Mouse (Mus musculus): Measurements from ENCODE around the gene Exoc1. TPM values are rescaled to one million over a fixed set of nuclear protein-coding genes. Genes with fewer than 3 reads are reported as not detected.

Exoc1 gene
- polyA plus RNA-seq, 1 experiment from 2014 or later, result 44.5 TPM

- no peaks in the 10 kb centered on the region for H3K9me3 ChIP-seq
- H3K27ac ChIP-seq, result no peak overlapping the region
- no peak overlapping the region for H3K4me3 ChIP-seq (replicated peaks)
- H3K4me2 ChIP-seq, result no peak overlapping the region
- no peaks in the 10 kb centered on the region for H3K4me1 ChIP-seq (replicated peaks)
- ATAC-seq (ENCODE audit: insufficient number of reproducible peaks, insufficient read depth, low FRiP score, low TSS enrichment, low read depth), result no peak
- H3K9ac ChIP-seq (replicated peaks), result no peak overlapping the region
- H3K36me3 ChIP-seq, result peaks cover 72% of the 10 kb centered on the region
- H3K27me3 ChIP-seq, result no peaks in the 10 kb centered on the region
Measured at GRCm38 (mm10) chr5:76540842-76541241, 11.7 kb downstream of the Exoc1 start.

DNA sequence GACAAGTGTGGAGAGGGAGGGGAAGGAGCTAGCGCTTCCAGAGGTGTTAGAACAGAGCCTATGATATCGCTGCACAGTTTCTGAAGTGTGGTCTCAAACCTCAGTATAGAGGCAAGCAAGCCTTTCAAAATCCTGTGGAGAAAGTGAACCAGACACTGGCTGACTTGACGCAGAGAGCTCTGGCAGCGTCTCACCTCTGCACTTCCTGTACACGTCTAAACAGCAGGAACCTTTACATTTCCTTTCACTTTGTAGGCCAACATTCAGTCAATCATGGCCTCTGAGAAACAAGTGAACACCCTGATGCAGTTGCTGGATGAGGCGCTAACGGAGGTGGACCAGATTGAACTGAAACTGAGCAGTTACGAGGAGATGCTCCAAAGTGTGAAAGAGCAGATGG lies 14.1 kb downstream of the Exoc1 start:
- H3K27me3 ChIP-seq, result no peaks in the 10 kb centered on the region
- no peak overlapping the region for H3K4me3 ChIP-seq (replicated peaks)
- no peak overlapping the region for H3K9ac ChIP-seq (replicated peaks)
- no peak overlapping the region for H3K27ac ChIP-seq
- no peak for ATAC-seq (ENCODE audit: insufficient number of reproducible peaks, insufficient read depth, low FRiP score, low TSS enrichment, low read depth)
- no peaks in the 10 kb centered on the region for H3K9me3 ChIP-seq
- peaks cover 64% of the 10 kb centered on the region for H3K36me3 ChIP-seq
- 96% methylated on average over 8 of the region's 8 CpGs for WGBS
- no peaks in the 10 kb centered on the region for H3K4me1 ChIP-seq (replicated peaks)
- H3K4me2 ChIP-seq, result no peak overlapping the region

- H3K36me3 ChIP-seq, result peaks cover 52% of the 10 kb centered on the region
- 88% methylated on average over 8 of the region's 8 CpGs for WGBS
- no peaks in the 10 kb centered on the region for H3K4me1 ChIP-seq (replicated peaks)
- no peak overlapping the region for H3K4me2 ChIP-seq
- H3K9me3 ChIP-seq, result no peaks in the 10 kb centered on the region
- ATAC-seq (ENCODE audit: insufficient number of reproducible peaks, insufficient read depth, low FRiP score, low TSS enrichment, low read depth), result no peak
- H3K27ac ChIP-seq, result no peak overlapping the region
- no peaks in the 10 kb centered on the region for H3K27me3 ChIP-seq
- no peak overlapping the region for H3K9ac ChIP-seq (replicated peaks)
- H3K4me3 ChIP-seq (replicated peaks), result no peak overlapping the region
Measured at GRCm38 (mm10) chr5:76550426-76550825, 21.3 kb downstream of the Exoc1 start.

DNA sequence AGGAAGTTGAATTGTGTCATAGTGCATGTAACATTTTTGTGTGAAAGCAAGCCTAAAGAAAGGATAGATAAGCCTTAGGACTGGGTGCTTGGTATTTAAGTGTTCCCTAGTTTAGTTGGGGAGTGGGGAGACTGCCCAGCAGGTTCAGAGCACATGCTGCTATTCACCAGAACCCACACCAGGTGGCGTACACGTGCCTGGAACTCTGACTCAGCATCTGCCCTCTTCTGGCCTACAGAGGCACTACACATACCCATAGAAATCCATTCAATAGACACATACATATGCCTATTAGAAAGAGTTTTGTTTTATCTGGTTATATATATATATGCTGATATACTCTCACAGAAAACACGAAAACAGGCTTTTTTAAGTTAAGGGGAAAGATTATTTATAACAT lies 36.2 kb downstream of the Exoc1 start:
- no peaks in the 10 kb centered on the region for H3K9me3 ChIP-seq
- no peak overlapping the region for H3K9ac ChIP-seq (replicated peaks)
- no peak overlapping the region for H3K4me2 ChIP-seq
- ATAC-seq (ENCODE audit: insufficient number of reproducible peaks, insufficient read depth, low FRiP score, low TSS enrichment, low read depth), result no peak
- peaks cover 80% of the 10 kb centered on the region for H3K36me3 ChIP-seq
- WGBS, result 36% methylated on average over 3 of the region's 3 CpGs
- H3K4me1 ChIP-seq (replicated peaks), result no peaks in the 10 kb centered on the region
- no peak overlapping the region for H3K27ac ChIP-seq
- no peaks in the 10 kb centered on the region for H3K27me3 ChIP-seq
- no peak overlapping the region for H3K4me3 ChIP-seq (replicated peaks)

- no peaks in the 10 kb centered on the region for H3K9me3 ChIP-seq
- H3K27me3 ChIP-seq, result no peaks in the 10 kb centered on the region
- no peak overlapping the region for H3K27ac ChIP-seq
- no peak for ATAC-seq (ENCODE audit: insufficient number of reproducible peaks, insufficient read depth, low FRiP score, low TSS enrichment, low read depth)
- no peak overlapping the region for H3K9ac ChIP-seq (replicated peaks)
- H3K4me2 ChIP-seq, result no peak overlapping the region
- H3K36me3 ChIP-seq, result peaks cover 20% of the 10 kb centered on the region
- WGBS, result 72% methylated on average over 7 of the region's 7 CpGs
- no peaks in the 10 kb centered on the region for H3K4me1 ChIP-seq (replicated peaks)
- H3K4me3 ChIP-seq (replicated peaks), result no peak overlapping the region
Measured at GRCm38 (mm10) chr5:76574251-76574650, 45.1 kb downstream of the Exoc1 start.

GRCm38 (mm10) chr5:76577026-76577425 lies 47.9 kb downstream of the Exoc1 start:
- H3K4me2 ChIP-seq, result no peak overlapping the region
- H3K36me3 ChIP-seq, result no peaks in the 10 kb centered on the region
- H3K9ac ChIP-seq (replicated peaks), result no peak overlapping the region
- 37% methylated on average over 3 of the region's 3 CpGs for WGBS
- no peak overlapping the region for H3K4me3 ChIP-seq (replicated peaks)
- no peaks in the 10 kb centered on the region for H3K27me3 ChIP-seq
- H3K9me3 ChIP-seq, result no peaks in the 10 kb centered on the region
- ATAC-seq (ENCODE audit: insufficient number of reproducible peaks, insufficient read depth, low FRiP score, low TSS enrichment, low read depth), result no peak
- no peak overlapping the region for H3K27ac ChIP-seq
- H3K4me1 ChIP-seq (replicated peaks), result no peaks in the 10 kb centered on the region

DNA sequence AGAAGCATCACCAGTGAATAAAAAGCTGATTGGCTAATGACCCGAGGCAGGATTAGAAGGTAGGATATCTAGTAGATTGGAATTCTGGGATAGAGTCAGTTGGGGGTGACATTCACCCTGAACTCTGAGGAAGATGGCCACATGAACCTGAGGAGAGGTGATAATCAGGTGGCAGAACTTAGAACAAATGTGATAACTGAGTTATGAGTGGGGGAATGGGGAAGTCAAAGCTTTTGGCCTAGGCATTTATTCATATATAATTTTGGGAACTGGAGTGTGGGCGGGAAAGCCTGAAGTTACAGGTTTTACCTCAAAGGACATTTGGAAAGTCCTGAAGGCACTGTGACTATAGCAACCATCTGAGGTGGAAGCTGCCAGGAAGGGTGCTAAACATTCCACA lies 56.3 kb downstream of the Exoc1 start:
- Histone ChIP-seq H3K27me3 (no peaks in the 10 kb centered on the region), H3K36me3 (no peaks in the 10 kb centered on the region), H3K4me1 (replicated peaks) (peaks cover 5% of the 10 kb centered on the region), H3K4me2 (no peak overlapping the region), H3K27ac (no peak overlapping the region), H3K9me3 (no peaks in the 10 kb centered on the region), H3K4me3 (replicated peaks) (no peak overlapping the region), H3K9ac (replicated peaks) (no peak overlapping the region)
- ATAC-seq (ENCODE audit: insufficient number of reproducible peaks, insufficient read depth, low FRiP score, low TSS enrichment, low read depth), result no peak
- 82% methylated on average over 2 of the region's 2 CpGs for WGBS

GRCm38 (mm10) chr5:76588551-76589283 lies 59.6 kb downstream of the Exoc1 start, which contains the start of gene Cep135:
TSS of gene Cep135 (plus strand) at chr5:76588698.
- peak within 1 kb of the TSS; percentile 86 for H3K9ac ChIP-seq (replicated peaks)
- H3K4me1 ChIP-seq (replicated peaks), result peaks cover 5% of the 10 kb centered on the region
- peak within 1 kb of the TSS; percentile 64 for H3K4me2 ChIP-seq
- peak within 1 kb of the TSS; percentile 91 for H3K4me3 ChIP-seq (replicated peaks)
- H3K27ac ChIP-seq, result peak within 1 kb of the TSS; percentile 91
- H3K36me3 ChIP-seq, result peaks cover 20% of the 10 kb centered on the region
- no peaks in the 10 kb centered on the region for H3K27me3 ChIP-seq
- WGBS, result 0% methylated on average over 76 of the region's 92 CpGs
- peak; percentile 93 for ATAC-seq (ENCODE audit: insufficient number of reproducible peaks, insufficient read depth, low FRiP score, low TSS enrichment, low read depth)
- no peaks in the 10 kb centered on the region for H3K9me3 ChIP-seq

- ATAC-seq (ENCODE audit: insufficient number of reproducible peaks, insufficient read depth, low FRiP score, low TSS enrichment, low read depth), result no peak
- Histone ChIP-seq H3K27ac (peak overlapping the region; percentile 91), H3K9me3 (no peaks in the 10 kb centered on the region), H3K27me3 (no peaks in the 10 kb centered on the region), H3K36me3 (peaks cover 26% of the 10 kb centered on the region), H3K4me3 (replicated peaks) (peak overlapping the region; percentile 91), H3K4me2 (peak overlapping the region; percentile 64), H3K4me1 (replicated peaks) (peaks cover 5% of the 10 kb centered on the region), H3K9ac (replicated peaks) (peak overlapping the region; percentile 86)
- 10% methylated on average over 7 of the region's 7 CpGs for WGBS
Measured at GRCm38 (mm10) chr5:76589311-76589710, 60.2 kb downstream of the Exoc1 start.

- WGBS, result 78% methylated on average over 2 of the region's 2 CpGs
- Histone ChIP-seq H3K27ac (no peak overlapping the region), H3K4me3 (replicated peaks) (no peak overlapping the region), H3K36me3 (peaks cover 33% of the 10 kb centered on the region), H3K9ac (replicated peaks) (no peak overlapping the region), H3K9me3 (no peaks in the 10 kb centered on the region), H3K27me3 (no peaks in the 10 kb centered on the region), H3K4me1 (replicated peaks) (peaks cover 5% of the 10 kb centered on the region), H3K4me2 (peak overlapping the region; percentile 64; the same call in 1 of the 2 replicates)
- ATAC-seq (ENCODE audit: insufficient number of reproducible peaks, insufficient read depth, low FRiP score, low TSS enrichment, low read depth), result no peak
Measured at GRCm38 (mm10) chr5:76590009-76590408, 60.9 kb downstream of the Exoc1 start.

DNA sequence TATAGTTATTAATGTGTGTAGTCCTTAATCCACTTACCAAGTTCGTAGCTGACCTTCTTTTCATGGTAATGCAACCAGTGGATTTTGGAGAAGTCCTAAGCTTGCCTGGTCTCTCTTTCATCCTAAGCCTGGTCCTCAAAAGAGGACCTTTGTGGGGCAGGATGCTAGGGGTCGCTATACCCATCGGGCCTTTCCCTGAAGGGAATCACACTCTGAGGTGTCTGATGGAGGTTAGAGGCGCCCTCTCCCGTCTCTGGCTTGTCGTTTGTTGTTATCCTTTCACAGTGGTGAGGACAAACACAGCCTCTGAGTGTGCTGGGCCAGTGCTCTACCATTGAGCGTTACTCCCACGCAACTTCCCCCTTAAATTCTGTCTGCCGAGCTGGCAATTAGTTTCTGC lies 62.8 kb downstream of the Exoc1 start:
- Histone ChIP-seq H3K27ac (no peak overlapping the region), H3K27me3 (no peaks in the 10 kb centered on the region), H3K36me3 (peaks cover 51% of the 10 kb centered on the region), H3K4me3 (replicated peaks) (no peak overlapping the region), H3K4me1 (replicated peaks) (peaks cover 5% of the 10 kb centered on the region), H3K9ac (replicated peaks) (no peak overlapping the region), H3K9me3 (no peaks in the 10 kb centered on the region), H3K4me2 (no peak overlapping the region)
- WGBS, result 57% methylated on average over 9 of the region's 9 CpGs
- no peak for ATAC-seq (ENCODE audit: insufficient number of reproducible peaks, insufficient read depth, low FRiP score, low TSS enrichment, low read depth)
